Mouse (Mus musculus): ENCODE measurements at regions not wholly inside any gene's neighbourhood (a gene's known extent, or its start where the extent isn't known, plus 50 kb on each side); places are given as distances from the start of the nearest gene placed in this dataset.

- H3K27ac ChIP-seq (ENCODE audit: insufficient read depth, low read length): no peak overlapping the region
- H3K4me1 ChIP-seq (ENCODE audit: control insufficient read depth, insufficient read depth, low read length): no peaks in the 10 kb centered on the region
- H3K4me3 ChIP-seq (ENCODE audit: insufficient read depth, low read length): no peak overlapping the region
- no peak for TF ChIP-seq CTCF (IDR thresholded peaks at IDR 0.05; ENCODE audit: borderline replicate concordance, insufficient read depth, low read length)
- TF ChIP-seq POLR2A (IDR thresholded peaks at IDR 0.05; ENCODE audit: low read depth, low read length): no peak
Observed at GRCm38 (mm10) chr1:35331602-35332339, 482.0 kb downstream of the Plekhb2 start.

GRCm38 (mm10) chr1:35332340-35332684 is 482.5 kb downstream of the Plekhb2 start:
- Histone ChIP-seq H3K4me1 (ENCODE audit: control insufficient read depth, insufficient read depth, low read length) (no peaks in the 10 kb centered on the region), H3K4me3 (ENCODE audit: insufficient read depth, low read length) (no peak overlapping the region), H3K27ac (ENCODE audit: insufficient read depth, low read length) (no peak overlapping the region)
- no peak for TF ChIP-seq POLR2A (IDR thresholded peaks at IDR 0.05; ENCODE audit: low read depth, low read length)
- TF ChIP-seq CTCF (IDR thresholded peaks at IDR 0.05; ENCODE audit: borderline replicate concordance, insufficient read depth, low read length): no peak

GRCm38 (mm10) chr1:35337647-35338046 is 487.9 kb downstream of the Plekhb2 start:
- TF ChIP-seq CTCF (IDR thresholded peaks at IDR 0.05; ENCODE audit: borderline replicate concordance, insufficient read depth, low read length): no peak
- no peak overlapping the region for H3K4me3 ChIP-seq (ENCODE audit: insufficient read depth, low read length)
- no peak overlapping the region for H3K27ac ChIP-seq (ENCODE audit: insufficient read depth, low read length)
- no peaks in the 10 kb centered on the region for H3K4me1 ChIP-seq (ENCODE audit: control insufficient read depth, insufficient read depth, low read length)

- H3K27ac ChIP-seq (ENCODE audit: insufficient read depth, low read length): no peak overlapping the region
- H3K4me3 ChIP-seq (ENCODE audit: insufficient read depth, low read length): no peak overlapping the region
- no peak for TF ChIP-seq CTCF (IDR thresholded peaks at IDR 0.05; ENCODE audit: borderline replicate concordance, insufficient read depth, low read length)
- TF ChIP-seq POLR2A (IDR thresholded peaks at IDR 0.05; ENCODE audit: low read depth, low read length): no peak
- H3K4me1 ChIP-seq (ENCODE audit: control insufficient read depth, insufficient read depth, low read length): no peaks in the 10 kb centered on the region
Observed at GRCm38 (mm10) chr1:35338184-35338583, 488.4 kb downstream of the Plekhb2 start.

- no peak for TF ChIP-seq POLR2A (IDR thresholded peaks at IDR 0.05; ENCODE audit: low read depth, low read length)
- no peak for TF ChIP-seq CTCF (IDR thresholded peaks at IDR 0.05; ENCODE audit: borderline replicate concordance, insufficient read depth, low read length)
- H3K27ac ChIP-seq (ENCODE audit: insufficient read depth, low read length): no peak overlapping the region
- H3K4me1 ChIP-seq (ENCODE audit: control insufficient read depth, insufficient read depth, low read length): no peaks in the 10 kb centered on the region
- H3K4me3 ChIP-seq (ENCODE audit: insufficient read depth, low read length): no peak overlapping the region
Observed at GRCm38 (mm10) chr1:35344539-35344938, 494.8 kb downstream of the Plekhb2 start.

- H3K4me3 ChIP-seq (ENCODE audit: insufficient read depth, low read length): no peak overlapping the region
- no peak overlapping the region for H3K27ac ChIP-seq (ENCODE audit: insufficient read depth, low read length)
- no peak for TF ChIP-seq CTCF (IDR thresholded peaks at IDR 0.05; ENCODE audit: borderline replicate concordance, insufficient read depth, low read length)
- TF ChIP-seq POLR2A (IDR thresholded peaks at IDR 0.05; ENCODE audit: low read depth, low read length): no peak
- H3K4me1 ChIP-seq (ENCODE audit: control insufficient read depth, insufficient read depth, low read length): no peaks in the 10 kb centered on the region
Observed at GRCm38 (mm10) chr1:35348294-35348693, 498.5 kb downstream of the Plekhb2 start.

GRCm38 (mm10) chr1:35358981-35359380 is 509.2 kb downstream of the Plekhb2 start:
- no peaks in the 10 kb centered on the region for H3K4me1 ChIP-seq (ENCODE audit: control insufficient read depth, insufficient read depth, low read length)
- H3K4me3 ChIP-seq (ENCODE audit: insufficient read depth, low read length): no peak overlapping the region
- H3K27ac ChIP-seq (ENCODE audit: insufficient read depth, low read length): no peak overlapping the region
- TF ChIP-seq CTCF (IDR thresholded peaks at IDR 0.05; ENCODE audit: borderline replicate concordance, insufficient read depth, low read length) (no peak), POLR2A (IDR thresholded peaks at IDR 0.05; ENCODE audit: low read depth, low read length) (no peak)

GRCm38 (mm10) chr1:35361465-35361864 is 511.7 kb downstream of the Plekhb2 start:
- no peak for TF ChIP-seq POLR2A (IDR thresholded peaks at IDR 0.05; ENCODE audit: low read depth, low read length)
- no peak for TF ChIP-seq CTCF (IDR thresholded peaks at IDR 0.05; ENCODE audit: borderline replicate concordance, insufficient read depth, low read length)
- no peak overlapping the region for H3K27ac ChIP-seq (ENCODE audit: insufficient read depth, low read length)
- H3K4me1 ChIP-seq (ENCODE audit: control insufficient read depth, insufficient read depth, low read length): no peaks in the 10 kb centered on the region
- H3K4me3 ChIP-seq (ENCODE audit: insufficient read depth, low read length): no peak overlapping the region

GRCm38 (mm10) chr1:35362836-35363235 is 513.1 kb downstream of the Plekhb2 start:
- Histone ChIP-seq H3K4me3 (ENCODE audit: insufficient read depth, low read length) (no peak overlapping the region), H3K4me1 (ENCODE audit: control insufficient read depth, insufficient read depth, low read length) (no peaks in the 10 kb centered on the region), H3K27ac (ENCODE audit: insufficient read depth, low read length) (no peak overlapping the region)
- TF ChIP-seq POLR2A (IDR thresholded peaks at IDR 0.05; ENCODE audit: low read depth, low read length): no peak
- no peak for TF ChIP-seq CTCF (IDR thresholded peaks at IDR 0.05; ENCODE audit: borderline replicate concordance, insufficient read depth, low read length)

- H3K4me3 ChIP-seq (ENCODE audit: insufficient read depth, low read length): no peak overlapping the region
- no peaks in the 10 kb centered on the region for H3K4me1 ChIP-seq (ENCODE audit: control insufficient read depth, insufficient read depth, low read length)
- H3K27ac ChIP-seq (ENCODE audit: insufficient read depth, low read length): no peak overlapping the region
- TF ChIP-seq POLR2A (IDR thresholded peaks at IDR 0.05; ENCODE audit: low read depth, low read length): no peak
- TF ChIP-seq CTCF (IDR thresholded peaks at IDR 0.05; ENCODE audit: borderline replicate concordance, insufficient read depth, low read length): no peak
Observed at GRCm38 (mm10) chr1:35366559-35366958, 516.8 kb downstream of the Plekhb2 start.

Data from embryonic fibroblast, embryonic 13.5 days (primary cell).